Mouse (Mus musculus): Measurements from ENCODE around the gene Cntrob. TPM values are rescaled to one million over a fixed set of nuclear protein-coding genes. Genes with fewer than 3 reads are reported as not detected.

The Cntrob gene
- polyA plus RNA-seq, 1 experiment from 2014 or later = 16.2 TPM

DNA sequence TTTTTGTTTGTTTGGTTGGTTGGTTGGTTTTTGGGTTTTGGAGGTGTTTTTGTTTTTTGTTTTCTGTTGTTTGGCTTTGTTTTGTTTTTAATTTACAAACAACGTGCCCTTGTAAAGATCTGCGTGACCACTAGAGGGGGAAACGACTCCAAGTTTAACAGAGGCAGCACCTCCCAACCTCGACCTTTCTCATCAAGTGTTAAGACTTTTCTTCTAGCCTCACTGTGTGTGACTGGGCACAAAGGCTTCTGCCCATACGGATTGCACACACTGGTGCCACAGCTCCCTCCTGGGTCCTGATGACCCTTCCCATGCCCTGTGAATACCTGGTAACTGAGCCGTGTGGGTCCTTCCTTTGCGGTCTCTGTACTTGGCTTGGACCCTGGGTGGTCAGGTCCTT, 56.2 kb downstream of the Cntrob start:
- H3K36me3 ChIP-seq (ENCODE audit: control insufficient read depth, insufficient read depth) = no peaks in the 10 kb centered on the region
- no peaks in the 10 kb centered on the region for H3K9me3 ChIP-seq (replicated peaks; ENCODE audit: control insufficient read depth, low read length)
- H3K4me3 ChIP-seq (ENCODE audit: low read length) = no peak overlapping the region
- peaks cover 14% of the 10 kb centered on the region for H3K4me1 ChIP-seq (ENCODE audit: control insufficient read depth, insufficient read depth, low read length)
- no peak overlapping the region for H3K4me2 ChIP-seq (ENCODE audit: low read depth, low read length)
- ATAC-seq (replicated peaks; ENCODE audit: extremely low read depth, insufficient read depth, low FRiP score) = no peak
- 26% methylated on average over 7 of the region's 7 CpGs for WGBS
- no peak overlapping the region for H3K27ac ChIP-seq (ENCODE audit: low read length)
- H3K27me3 ChIP-seq (ENCODE audit: control insufficient read depth, insufficient read depth, low read length) = 0 out of 2 replicates have a peak, but pooled peaks cover 2% of the 10 kb centered on the region
- H3K9ac ChIP-seq (ENCODE audit: low read length) = no peak overlapping the region

DNA sequence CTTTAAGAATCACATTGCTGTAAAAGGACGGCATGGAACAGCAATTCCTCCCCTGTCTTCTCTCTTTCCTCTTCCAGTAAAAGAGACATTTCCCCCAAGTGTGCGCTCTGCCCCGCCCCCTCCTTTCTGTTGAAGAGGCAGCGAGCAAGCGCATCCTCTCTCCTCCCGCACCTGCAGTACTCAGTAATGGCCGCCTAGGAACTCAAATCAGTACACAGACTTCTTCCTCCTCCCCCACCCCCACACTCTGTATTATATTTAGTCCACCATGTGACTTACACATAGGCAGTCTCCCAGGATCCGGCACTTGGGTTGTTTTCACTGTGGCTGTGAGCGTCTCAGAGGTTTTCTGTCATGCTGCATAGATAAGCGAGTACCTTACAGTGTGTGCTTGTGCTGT, 57.3 kb downstream of the Cntrob start:
- H3K27ac ChIP-seq (ENCODE audit: low read length) = peak overlapping the region; percentile 80
- 0 out of 2 replicates have a peak, but pooled peaks cover 2% of the 10 kb centered on the region for H3K27me3 ChIP-seq (ENCODE audit: control insufficient read depth, insufficient read depth, low read length)
- no peaks in the 10 kb centered on the region for H3K36me3 ChIP-seq (ENCODE audit: control insufficient read depth, insufficient read depth)
- H3K9ac ChIP-seq (ENCODE audit: low read length) = peak overlapping the region; percentile 47; the same call in 1 of the 2 replicates
- H3K4me1 ChIP-seq (ENCODE audit: control insufficient read depth, insufficient read depth, low read length) = peaks cover 14% of the 10 kb centered on the region
- H3K4me3 ChIP-seq (ENCODE audit: low read length) = peak overlapping the region; percentile 43
- WGBS = 11% methylated on average over 10 of the region's 10 CpGs
- peak; percentile 82 for ATAC-seq (replicated peaks; ENCODE audit: extremely low read depth, insufficient read depth, low FRiP score)
- H3K9me3 ChIP-seq (replicated peaks; ENCODE audit: control insufficient read depth, low read length) = no peaks in the 10 kb centered on the region
- peak overlapping the region; percentile 65 for H3K4me2 ChIP-seq (ENCODE audit: low read depth, low read length)

DNA sequence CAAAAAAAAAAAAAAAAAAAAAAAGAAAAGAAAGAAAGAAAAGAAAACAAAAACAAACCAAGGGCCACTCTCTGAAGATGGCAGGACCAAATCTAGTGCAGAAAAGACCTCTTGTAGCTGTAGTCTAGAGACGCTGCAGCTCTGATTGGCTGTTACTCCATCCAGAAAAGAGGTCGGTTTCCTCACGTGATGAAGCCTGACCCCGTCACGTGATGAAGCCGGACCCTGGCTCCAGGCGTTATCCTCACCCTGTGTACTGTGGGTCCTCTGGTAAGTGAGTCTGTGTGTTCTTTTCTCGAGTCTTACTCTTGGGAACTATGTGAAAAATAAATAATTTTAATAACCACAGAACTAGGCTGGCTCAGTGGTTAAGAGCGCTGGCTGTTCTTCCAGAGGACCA, 58.2 kb downstream of the Cntrob start:
- H3K9ac ChIP-seq (ENCODE audit: low read length) = no peak overlapping the region
- ATAC-seq (replicated peaks; ENCODE audit: extremely low read depth, insufficient read depth, low FRiP score) = no peak
- 79% methylated on average over 9 of the region's 9 CpGs for WGBS
- no peak overlapping the region for H3K4me3 ChIP-seq (ENCODE audit: low read length)
- H3K4me1 ChIP-seq (ENCODE audit: control insufficient read depth, insufficient read depth, low read length) = peaks cover 14% of the 10 kb centered on the region
- no peak overlapping the region for H3K4me2 ChIP-seq (ENCODE audit: low read depth, low read length)
- H3K27ac ChIP-seq (ENCODE audit: low read length) = no peak overlapping the region
- H3K27me3 ChIP-seq (ENCODE audit: control insufficient read depth, insufficient read depth, low read length) = no peaks in the 10 kb centered on the region
- H3K9me3 ChIP-seq (replicated peaks; ENCODE audit: control insufficient read depth, low read length) = no peaks in the 10 kb centered on the region
- H3K36me3 ChIP-seq (ENCODE audit: control insufficient read depth, insufficient read depth) = no peaks in the 10 kb centered on the region

DNA sequence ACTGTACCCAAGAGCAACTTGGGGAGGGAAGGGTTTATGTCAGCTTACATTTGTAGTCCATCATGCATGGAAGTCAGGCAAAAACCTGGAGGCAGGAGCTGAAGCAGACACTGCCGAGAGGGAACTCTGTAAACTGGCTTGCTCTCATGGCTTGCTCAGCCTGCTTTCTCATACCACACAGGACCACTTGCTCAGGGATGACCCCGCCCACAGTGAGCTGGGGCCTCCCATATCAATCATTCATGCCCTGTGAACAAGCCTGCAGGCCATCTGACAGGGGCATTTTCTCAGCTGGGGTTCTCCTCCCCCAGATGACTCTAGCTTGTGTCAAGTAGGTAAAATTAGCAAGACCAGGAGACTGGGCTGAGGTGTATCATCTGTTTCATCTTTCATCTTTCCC, 59.3 kb downstream of the Cntrob start:
- ATAC-seq (replicated peaks; ENCODE audit: extremely low read depth, insufficient read depth, low FRiP score) = no peak
- H3K4me2 ChIP-seq (ENCODE audit: low read depth, low read length) = no peak overlapping the region
- no peak overlapping the region for H3K9ac ChIP-seq (ENCODE audit: low read length)
- H3K4me1 ChIP-seq (ENCODE audit: control insufficient read depth, insufficient read depth, low read length) = peaks cover 14% of the 10 kb centered on the region
- H3K27me3 ChIP-seq (ENCODE audit: control insufficient read depth, insufficient read depth, low read length) = no peaks in the 10 kb centered on the region
- H3K36me3 ChIP-seq (ENCODE audit: control insufficient read depth, insufficient read depth) = no peaks in the 10 kb centered on the region
- H3K9me3 ChIP-seq (replicated peaks; ENCODE audit: control insufficient read depth, low read length) = no peaks in the 10 kb centered on the region
- no peak overlapping the region for H3K4me3 ChIP-seq (ENCODE audit: low read length)
- no peak overlapping the region for H3K27ac ChIP-seq (ENCODE audit: low read length)
- 49% methylated on average over 2 of the region's 2 CpGs for WGBS

DNA sequence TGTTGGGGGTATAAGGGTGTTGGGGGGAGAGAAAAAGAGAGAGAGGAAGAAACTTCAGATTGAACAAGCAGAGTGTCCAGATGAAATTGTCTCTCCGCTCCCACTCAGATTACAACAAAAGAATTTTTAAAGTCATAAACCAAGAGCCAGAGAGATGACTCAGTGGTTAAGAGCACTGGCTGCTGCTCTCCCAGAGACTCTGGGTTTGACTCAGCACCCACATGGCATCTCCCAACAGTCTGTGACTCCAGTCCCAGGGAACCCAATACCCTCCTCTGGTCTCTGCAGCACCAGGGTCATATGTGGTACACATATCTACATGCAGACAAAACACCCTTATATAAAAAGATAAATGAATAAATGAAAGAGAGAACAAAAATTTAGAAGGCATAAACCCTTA, 63.5 kb downstream of the Cntrob start:
- Histone ChIP-seq H3K36me3 (ENCODE audit: control insufficient read depth, insufficient read depth) (no peaks in the 10 kb centered on the region), H3K9ac (ENCODE audit: low read length) (no peak overlapping the region), H3K4me2 (ENCODE audit: low read depth, low read length) (no peak overlapping the region), H3K9me3 (replicated peaks; ENCODE audit: control insufficient read depth, low read length) (no peaks in the 10 kb centered on the region), H3K4me3 (ENCODE audit: low read length) (no peak overlapping the region), H3K4me1 (ENCODE audit: control insufficient read depth, insufficient read depth, low read length) (no peaks in the 10 kb centered on the region), H3K27ac (ENCODE audit: low read length) (no peak overlapping the region), H3K27me3 (ENCODE audit: control insufficient read depth, insufficient read depth, low read length) (no peaks in the 10 kb centered on the region)
- 84% methylated on average over 1 of the region's 1 CpGs for WGBS
- ATAC-seq (replicated peaks; ENCODE audit: extremely low read depth, insufficient read depth, low FRiP score) = no peak

DNA sequence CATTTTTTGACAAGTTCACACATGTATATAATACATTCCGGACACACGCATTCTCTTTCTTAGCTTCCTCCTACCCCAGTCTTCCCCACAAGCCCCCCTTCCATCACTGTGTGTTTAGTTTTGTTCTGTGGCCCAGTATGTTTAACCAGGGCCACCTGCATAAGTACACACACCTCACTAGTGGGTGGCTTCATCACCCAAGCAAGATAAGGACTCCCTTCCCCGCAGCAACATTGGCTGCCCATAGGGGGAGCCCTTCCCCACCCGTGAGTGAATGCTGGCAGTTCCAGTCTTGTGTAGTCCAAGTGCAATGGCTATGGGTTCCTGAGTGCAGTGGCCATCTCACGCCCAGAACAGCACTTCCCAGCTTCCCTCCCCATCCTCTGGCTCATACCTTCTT, 65.3 kb downstream of the Cntrob start:
- Histone ChIP-seq H3K27me3 (ENCODE audit: control insufficient read depth, insufficient read depth, low read length) (no peaks in the 10 kb centered on the region), H3K36me3 (ENCODE audit: control insufficient read depth, insufficient read depth) (no peaks in the 10 kb centered on the region), H3K4me3 (ENCODE audit: low read length) (peak overlapping the region; percentile 38), H3K27ac (ENCODE audit: low read length) (no peak overlapping the region), H3K4me2 (ENCODE audit: low read depth, low read length) (peak overlapping the region; percentile 49; the same call in 1 of the 2 replicates), H3K9ac (ENCODE audit: low read length) (no peak overlapping the region), H3K9me3 (replicated peaks; ENCODE audit: control insufficient read depth, low read length) (no peaks in the 10 kb centered on the region), H3K4me1 (ENCODE audit: control insufficient read depth, insufficient read depth, low read length) (0 out of 2 replicates have a peak, but pooled peaks cover 2% of the 10 kb centered on the region)
- 60% methylated on average over 5 of the region's 5 CpGs for WGBS
- ATAC-seq (replicated peaks; ENCODE audit: extremely low read depth, insufficient read depth, low FRiP score) = no peak

DNA sequence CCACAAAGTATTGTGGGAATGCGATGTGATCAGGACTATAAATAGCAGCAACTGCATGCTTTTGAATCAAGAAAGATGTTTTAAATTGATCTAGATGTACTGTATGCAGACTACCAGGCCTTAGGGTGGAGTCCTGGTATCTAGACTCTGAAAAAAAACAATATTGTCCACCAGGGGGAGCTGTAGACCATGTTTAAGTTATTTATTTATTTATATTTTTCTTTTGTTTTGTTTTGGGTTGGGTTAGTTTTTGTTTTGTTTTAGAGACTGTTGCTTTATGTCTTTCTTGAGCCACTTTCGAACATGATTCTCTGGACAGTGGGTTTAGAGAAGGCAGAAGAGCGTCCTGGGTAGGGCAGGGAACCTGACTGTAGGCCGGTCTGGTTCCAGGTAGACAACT, 65.8 kb downstream of the Cntrob start:
- ATAC-seq (replicated peaks; ENCODE audit: extremely low read depth, insufficient read depth, low FRiP score) = no peak

DNA sequence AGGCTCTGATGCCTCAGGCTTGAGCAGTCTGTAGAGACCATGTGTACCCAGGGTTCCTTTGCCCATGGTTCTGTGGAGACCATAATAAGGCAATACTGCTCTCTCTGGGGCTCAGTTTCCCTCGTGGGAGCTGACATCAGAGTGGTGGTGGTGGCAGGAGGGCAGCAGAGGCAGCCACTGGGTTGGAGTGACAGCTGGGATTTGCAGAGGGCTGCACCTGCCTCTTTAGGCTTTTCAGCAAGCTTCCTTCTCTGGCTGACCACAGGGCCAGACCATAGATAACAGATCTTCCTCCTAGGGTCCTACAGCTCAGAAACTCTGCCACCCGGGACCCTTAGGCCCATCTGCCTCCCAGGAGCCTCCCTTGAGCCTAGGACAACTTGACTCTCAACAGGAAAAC, 66.5 kb downstream of the Cntrob start:
- Histone ChIP-seq H3K4me3 (ENCODE audit: low read length) (no peak overlapping the region), H3K27me3 (ENCODE audit: control insufficient read depth, insufficient read depth, low read length) (no peaks in the 10 kb centered on the region), H3K4me1 (ENCODE audit: control insufficient read depth, insufficient read depth, low read length) (0 out of 2 replicates have a peak, but pooled peaks cover 6% of the 10 kb centered on the region), H3K9ac (ENCODE audit: low read length) (no peak overlapping the region), H3K27ac (ENCODE audit: low read length) (no peak overlapping the region), H3K9me3 (replicated peaks; ENCODE audit: control insufficient read depth, low read length) (no peaks in the 10 kb centered on the region), H3K4me2 (ENCODE audit: low read depth, low read length) (no peak overlapping the region), H3K36me3 (ENCODE audit: control insufficient read depth, insufficient read depth) (no peaks in the 10 kb centered on the region)
- no peak for ATAC-seq (replicated peaks; ENCODE audit: extremely low read depth, insufficient read depth, low FRiP score)
- 63% methylated on average over 2 of the region's 2 CpGs for WGBS

More for the DNA sequence above, 65.8 kb downstream of the Cntrob start:
- H3K4me3 ChIP-seq (ENCODE audit: low read length) = peak overlapping the region; percentile 38
- H3K9ac ChIP-seq (ENCODE audit: low read length) = peak overlapping the region; percentile 41; the same call in 1 of the 2 replicates
- no peaks in the 10 kb centered on the region for H3K36me3 ChIP-seq (ENCODE audit: control insufficient read depth, insufficient read depth)
- H3K4me1 ChIP-seq (ENCODE audit: control insufficient read depth, insufficient read depth, low read length) = 0 out of 2 replicates have a peak, but pooled peaks cover 6% of the 10 kb centered on the region
- H3K4me2 ChIP-seq (ENCODE audit: low read depth, low read length) = peak overlapping the region; percentile 49; the same call in 1 of the 2 replicates
- no peaks in the 10 kb centered on the region for H3K27me3 ChIP-seq (ENCODE audit: control insufficient read depth, insufficient read depth, low read length)
- H3K27ac ChIP-seq (ENCODE audit: low read length) = no peak overlapping the region
- WGBS = 51% methylated on average over 4 of the region's 4 CpGs
- H3K9me3 ChIP-seq (replicated peaks; ENCODE audit: control insufficient read depth, low read length) = no peaks in the 10 kb centered on the region

DNA sequence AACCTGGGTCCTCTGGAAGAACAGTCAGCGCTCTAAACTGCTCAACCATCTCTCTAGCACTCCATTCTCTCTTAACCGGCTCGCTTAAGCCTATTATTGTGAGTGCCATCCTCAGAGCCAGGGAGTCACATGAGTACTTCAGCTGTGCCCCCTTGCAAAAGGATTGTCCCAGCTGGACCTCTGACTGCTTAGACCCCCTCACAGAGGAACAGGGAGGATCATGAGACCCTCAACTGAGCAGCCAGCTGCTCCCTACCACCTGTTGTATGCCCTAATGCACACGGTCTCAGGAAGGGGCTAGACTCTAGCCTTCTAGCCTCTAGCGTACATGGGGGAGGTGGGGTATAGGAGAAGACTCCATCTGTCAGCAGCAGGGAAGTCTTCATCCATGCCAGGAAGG, 68.8 kb downstream of the Cntrob start:
- ATAC-seq (replicated peaks; ENCODE audit: extremely low read depth, insufficient read depth, low FRiP score) = no peak
- 80% methylated on average over 5 of the region's 5 CpGs for WGBS
- Histone ChIP-seq H3K4me1 (ENCODE audit: control insufficient read depth, insufficient read depth, low read length) (0 out of 2 replicates have a peak, but pooled peaks cover 6% of the 10 kb centered on the region), H3K27me3 (ENCODE audit: control insufficient read depth, insufficient read depth, low read length) (no peaks in the 10 kb centered on the region), H3K9me3 (replicated peaks; ENCODE audit: control insufficient read depth, low read length) (no peaks in the 10 kb centered on the region), H3K4me3 (ENCODE audit: low read length) (no peak overlapping the region), H3K36me3 (ENCODE audit: control insufficient read depth, insufficient read depth) (no peaks in the 10 kb centered on the region), H3K27ac (ENCODE audit: low read length) (no peak overlapping the region), H3K9ac (ENCODE audit: low read length) (no peak overlapping the region), H3K4me2 (ENCODE audit: low read depth, low read length) (no peak overlapping the region)

Measured in heart, embryonic 16.5 days (tissue).